Mouse (Mus musculus): ENCODE results near the gene Acsl6.

GRCm38 (mm10) chr11:54303076-54303727 is 396 bp upstream of the Acsl6 start:
- TF ChIP-seq CTCF (IDR thresholded peaks at IDR 0.05) (no peak), EP300 (IDR thresholded peaks at IDR 0.05) (no peak)

Measured in lung, postnatal 0 days (tissue).